Mouse (Mus musculus): ENCODE measurements around the gene Tmigd1. TPM values are rescaled to one million over a fixed set of nuclear protein-coding genes. Genes with fewer than 3 reads are reported as not detected.

The Tmigd1 gene
- polyA plus RNA-seq, 1 experiment from 2014 or later, result 0.44 TPM

DNA sequence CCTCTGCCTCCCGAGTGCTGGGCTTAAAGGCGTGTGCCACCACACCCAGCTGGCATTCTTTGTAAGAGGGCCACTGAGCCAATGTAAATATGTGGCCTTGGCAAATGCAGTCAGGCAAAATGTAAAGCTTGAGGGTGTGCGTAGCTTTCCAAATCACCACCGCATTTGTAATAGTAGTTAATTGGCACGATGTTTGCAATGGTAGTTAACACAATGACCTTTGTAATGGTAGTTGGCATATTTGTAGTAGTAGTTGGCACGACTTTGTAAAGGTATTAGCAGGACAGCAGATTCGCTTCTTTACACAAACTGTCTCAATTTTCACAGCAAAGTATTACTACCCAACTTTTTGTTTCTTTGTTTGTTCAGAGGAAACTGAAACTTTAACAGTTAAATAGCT is 6.7 kb downstream of the Tmigd1 start:
- no peak for TF ChIP-seq EP300 (IDR thresholded peaks at IDR 0.05)
- TF ChIP-seq CTCF (IDR thresholded peaks at IDR 0.05), result no peak
- H3K4me1 ChIP-seq (ENCODE audit: insufficient read depth, low read depth, low read length), result no peaks in the 10 kb centered on the region
- no peak for ATAC-seq
- no peak overlapping the region for H3K27ac ChIP-seq (ENCODE audit: low read length)
- H3K9ac ChIP-seq (replicated peaks; ENCODE audit: low read depth), result no peak overlapping the region
- no peak overlapping the region for H3K4me2 ChIP-seq (replicated peaks; ENCODE audit: low read depth, low read length)
- H3K9me3 ChIP-seq (ENCODE audit: low read length), result no peaks in the 10 kb centered on the region
- no peaks in the 10 kb centered on the region for H3K36me3 ChIP-seq (ENCODE audit: insufficient read depth, low read length)
- no peak overlapping the region for H3K4me3 ChIP-seq (ENCODE audit: low read depth, low read length)
- WGBS, result 85% methylated on average over 7 of the region's 7 CpGs
- no peak for DNase-seq (ENCODE audit: low spot score)
- H3K27me3 ChIP-seq (replicated peaks; ENCODE audit: insufficient read depth, low read length), result no peaks in the 10 kb centered on the region

DNA sequence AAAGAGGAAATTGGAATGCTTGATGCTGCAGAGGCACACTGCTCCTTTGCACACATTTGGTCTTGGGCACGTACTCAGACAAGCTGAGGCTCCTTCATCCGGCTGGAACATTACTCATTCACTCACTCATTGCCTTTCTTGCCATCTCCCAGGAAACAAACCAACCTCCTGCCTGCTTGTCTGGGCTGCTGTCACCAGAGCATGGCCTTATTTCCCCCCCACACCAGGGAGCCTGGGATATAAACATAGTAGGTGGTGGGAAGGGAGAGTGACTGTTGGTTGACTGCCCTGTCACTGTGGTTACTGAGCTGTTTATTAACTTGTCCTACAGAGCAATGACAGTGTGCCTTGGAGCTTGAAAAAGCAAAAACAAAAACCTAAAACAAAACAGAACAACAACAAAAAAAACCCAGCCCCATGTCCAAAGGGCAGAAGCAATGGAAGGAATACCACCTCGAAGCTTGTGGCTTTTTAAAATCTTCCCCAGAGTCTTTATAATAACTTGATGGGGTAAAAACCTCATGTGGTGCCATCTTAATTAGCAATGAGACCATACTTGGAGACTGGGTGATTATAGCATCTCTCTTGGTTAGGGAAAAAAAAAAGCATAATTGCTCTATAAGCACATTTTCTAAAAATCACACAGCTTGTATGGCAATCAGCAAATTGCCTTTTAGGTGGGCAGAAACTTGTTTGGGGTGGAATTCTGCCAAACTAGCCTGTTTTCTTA is 9.5 kb downstream of the Tmigd1 start:
- no peak for TF ChIP-seq CTCF (IDR thresholded peaks at IDR 0.05)
- TF ChIP-seq EP300 (IDR thresholded peaks at IDR 0.05), result no peak
- H3K9ac ChIP-seq (replicated peaks; ENCODE audit: low read depth), result no peak overlapping the region
- H3K27ac ChIP-seq (ENCODE audit: low read length), result no peak overlapping the region
- H3K4me1 ChIP-seq (ENCODE audit: insufficient read depth, low read depth, low read length), result no peaks in the 10 kb centered on the region
- 29% methylated on average over 3 of the region's 3 CpGs for WGBS
- H3K36me3 ChIP-seq (ENCODE audit: insufficient read depth, low read length), result no peaks in the 10 kb centered on the region
- H3K4me3 ChIP-seq (ENCODE audit: low read depth, low read length), result no peak overlapping the region
- H3K27me3 ChIP-seq (replicated peaks; ENCODE audit: insufficient read depth, low read length), result no peaks in the 10 kb centered on the region
- peak; percentile 60 for DNase-seq (ENCODE audit: low spot score)
- no peaks in the 10 kb centered on the region for H3K9me3 ChIP-seq (ENCODE audit: low read length)
- no peak overlapping the region for H3K4me2 ChIP-seq (replicated peaks; ENCODE audit: low read depth, low read length)
- peak; percentile 71 for ATAC-seq

DNA sequence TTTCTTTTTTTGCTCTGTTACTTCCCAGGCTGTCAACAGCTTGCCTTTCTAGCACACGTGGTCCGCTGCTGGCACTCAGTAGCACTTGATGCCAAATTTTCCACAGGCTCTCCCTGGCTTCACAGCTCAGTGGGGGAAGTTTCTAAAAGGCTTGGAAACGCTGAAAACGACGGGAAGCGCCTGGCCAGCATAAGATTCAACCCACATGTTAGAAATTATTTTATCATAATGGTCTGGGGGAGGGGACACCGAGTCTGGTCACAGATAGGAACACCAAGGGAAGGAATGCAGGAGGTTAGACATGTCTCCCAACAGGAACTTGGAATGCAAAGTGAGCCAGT is 10.1 kb downstream of the Tmigd1 start:
- TF ChIP-seq EP300 (IDR thresholded peaks at IDR 0.05) (no peak), CTCF (IDR thresholded peaks at IDR 0.05) (no peak)
- H3K27me3 ChIP-seq (replicated peaks; ENCODE audit: insufficient read depth, low read length), result no peaks in the 10 kb centered on the region
- H3K4me1 ChIP-seq (ENCODE audit: insufficient read depth, low read depth, low read length), result no peaks in the 10 kb centered on the region
- H3K36me3 ChIP-seq (ENCODE audit: insufficient read depth, low read length), result no peaks in the 10 kb centered on the region
- H3K4me2 ChIP-seq (replicated peaks; ENCODE audit: low read depth, low read length), result no peak overlapping the region
- H3K9me3 ChIP-seq (ENCODE audit: low read length), result no peaks in the 10 kb centered on the region
- 31% methylated on average over 7 of the region's 7 CpGs for WGBS
- H3K9ac ChIP-seq (replicated peaks; ENCODE audit: low read depth), result no peak overlapping the region
- no peak overlapping the region for H3K4me3 ChIP-seq (ENCODE audit: low read depth, low read length)
- peak; percentile 55; the same call in 1 of the 2 replicates for ATAC-seq
- peak; percentile 33 for DNase-seq (ENCODE audit: low spot score)
- no peak overlapping the region for H3K27ac ChIP-seq (ENCODE audit: low read length)

DNA sequence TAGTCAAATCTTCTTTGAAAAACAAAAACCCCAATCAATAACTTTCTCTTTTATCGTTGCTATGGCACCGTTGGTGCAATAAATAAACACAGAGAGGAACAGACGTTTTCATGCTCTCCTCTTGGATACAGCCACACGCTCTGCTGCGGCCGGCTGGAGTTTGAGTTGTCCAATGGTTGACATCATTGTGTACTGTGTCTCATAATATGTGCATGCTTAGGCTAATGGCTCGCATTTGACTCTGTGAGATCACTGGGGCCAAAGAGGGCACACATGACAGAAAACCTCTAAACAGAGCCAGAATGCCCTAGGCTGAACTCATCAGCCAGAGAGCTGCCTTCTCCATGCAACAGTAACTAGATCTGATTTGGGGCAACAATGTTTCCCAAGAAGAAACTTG is 12.4 kb downstream of the Tmigd1 start:
- TF ChIP-seq EP300 (IDR thresholded peaks at IDR 0.05), result 0 out of 2 replicates have a peak, but pooled peaks have one; percentile 18
- TF ChIP-seq CTCF (IDR thresholded peaks at IDR 0.05), result no peak
- H3K4me3 ChIP-seq (ENCODE audit: low read depth, low read length), result no peak overlapping the region
- H3K27ac ChIP-seq (ENCODE audit: low read length), result no peak overlapping the region
- H3K4me1 ChIP-seq (ENCODE audit: insufficient read depth, low read depth, low read length), result no peaks in the 10 kb centered on the region
- no peak overlapping the region for H3K4me2 ChIP-seq (replicated peaks; ENCODE audit: low read depth, low read length)
- H3K9ac ChIP-seq (replicated peaks; ENCODE audit: low read depth), result no peak overlapping the region
- no peaks in the 10 kb centered on the region for H3K36me3 ChIP-seq (ENCODE audit: insufficient read depth, low read length)
- H3K27me3 ChIP-seq (replicated peaks; ENCODE audit: insufficient read depth, low read length), result no peaks in the 10 kb centered on the region
- peak; percentile 61 for DNase-seq (ENCODE audit: low spot score)
- ATAC-seq, result peak; percentile 73
- 46% methylated on average over 7 of the region's 7 CpGs for WGBS
- no peaks in the 10 kb centered on the region for H3K9me3 ChIP-seq (ENCODE audit: low read length)

DNA sequence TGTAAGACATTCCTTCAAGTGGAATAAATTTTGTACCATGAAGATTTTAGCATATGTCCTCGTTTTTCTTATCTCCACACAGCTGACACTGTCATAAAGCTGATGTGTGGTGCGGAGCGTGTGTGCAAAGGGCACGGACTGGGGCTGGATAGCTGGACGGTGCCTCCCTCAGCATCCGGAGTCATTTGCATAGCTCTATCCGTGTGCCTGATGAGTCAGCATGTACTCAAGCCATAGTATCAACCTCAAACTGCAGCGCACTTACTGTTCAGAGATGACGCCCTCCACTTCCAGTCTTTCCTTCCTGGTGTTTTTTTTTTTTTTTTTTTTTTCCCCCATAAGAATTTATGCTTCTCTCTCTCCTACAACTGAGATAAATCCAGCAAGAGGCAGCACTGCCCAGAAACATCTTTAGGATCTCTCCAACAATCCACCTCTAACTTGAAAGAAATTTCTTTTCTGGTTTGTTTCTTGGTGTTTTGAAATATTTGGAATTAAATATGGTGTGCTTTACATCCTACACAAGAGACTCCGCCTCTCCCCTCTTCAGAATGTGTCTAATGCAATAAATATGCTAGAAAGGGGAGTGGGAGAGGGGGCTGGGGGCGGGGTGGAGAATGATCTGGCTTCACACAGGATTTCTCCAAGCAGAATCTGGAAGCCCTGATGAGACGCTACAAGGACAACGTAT is 14.7 kb downstream of the Tmigd1 start:
- no peaks in the 10 kb centered on the region for H3K9me3 ChIP-seq (ENCODE audit: low read length)
- no peak overlapping the region for H3K9ac ChIP-seq (replicated peaks; ENCODE audit: low read depth)
- no peak overlapping the region for H3K27ac ChIP-seq (ENCODE audit: low read length)
- no peak overlapping the region for H3K4me2 ChIP-seq (replicated peaks; ENCODE audit: low read depth, low read length)
- no peaks in the 10 kb centered on the region for H3K27me3 ChIP-seq (replicated peaks; ENCODE audit: insufficient read depth, low read length)
- H3K4me1 ChIP-seq (ENCODE audit: insufficient read depth, low read depth, low read length), result no peaks in the 10 kb centered on the region
- DNase-seq (ENCODE audit: low spot score) (peak; percentile 80), ATAC-seq (peak; percentile 71)
- no peaks in the 10 kb centered on the region for H3K36me3 ChIP-seq (ENCODE audit: insufficient read depth, low read length)
- no peak for TF ChIP-seq EP300 (IDR thresholded peaks at IDR 0.05)
- no peak for TF ChIP-seq CTCF (IDR thresholded peaks at IDR 0.05)
- H3K4me3 ChIP-seq (ENCODE audit: low read depth, low read length), result no peak overlapping the region
- WGBS, result 28% methylated on average over 13 of the region's 13 CpGs

DNA sequence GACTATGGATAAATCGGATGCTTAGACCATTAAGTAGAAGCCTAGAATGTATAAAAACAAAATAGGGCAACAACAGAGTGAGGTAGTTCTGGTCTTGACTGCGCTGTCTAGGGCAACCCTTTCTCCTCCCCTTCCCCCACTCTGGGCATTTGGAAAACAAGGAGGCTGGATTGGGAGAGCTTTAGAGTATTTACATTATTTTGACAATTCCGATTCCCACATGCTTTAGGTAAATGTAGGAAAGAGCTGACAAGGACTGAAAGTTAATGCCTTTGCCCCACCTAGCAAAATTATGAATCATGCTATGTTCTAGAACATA is 15.2 kb downstream of the Tmigd1 start:
- Histone ChIP-seq H3K9me3 (ENCODE audit: low read length) (no peaks in the 10 kb centered on the region), H3K27ac (ENCODE audit: low read length) (no peak overlapping the region), H3K4me3 (ENCODE audit: low read depth, low read length) (no peak overlapping the region), H3K27me3 (replicated peaks; ENCODE audit: insufficient read depth, low read length) (no peaks in the 10 kb centered on the region), H3K4me2 (replicated peaks; ENCODE audit: low read depth, low read length) (no peak overlapping the region), H3K36me3 (ENCODE audit: insufficient read depth, low read length) (no peaks in the 10 kb centered on the region), H3K9ac (replicated peaks; ENCODE audit: low read depth) (no peak overlapping the region), H3K4me1 (ENCODE audit: insufficient read depth, low read depth, low read length) (no peaks in the 10 kb centered on the region)
- ATAC-seq, result no peak
- no peak for DNase-seq (ENCODE audit: low spot score)
- no peak for TF ChIP-seq EP300 (IDR thresholded peaks at IDR 0.05)
- no peak for TF ChIP-seq CTCF (IDR thresholded peaks at IDR 0.05)
- 47% methylated on average over 3 of the region's 3 CpGs for WGBS

Data from lung, postnatal 0 days (tissue).